Mouse (Mus musculus) olfactory bulb, adult 2 months (tissue): ENCODE results near the gene Sec63.

ENCODE experiments used
- CTCF ChIP-seq: fragments of 200-500 bp; IDR thresholded peaks from 2 replicates; pipeline ENCODE4 v1.5.1; 2012; ENCODE audit warnings: low read depth, mild to moderate bottlenecking, low read length, moderate library complexity; ENCODE audit not compliant: insufficient read depth
- POLR2A ChIP-seq: fragments of 200-500 bp; IDR thresholded peaks from 2 replicates; pipeline ENCODE4 v1.6.1; 2012; ENCODE audit warnings: mild to moderate bottlenecking, low read depth, low read length, moderate library complexity; ENCODE audit not compliant: insufficient read depth

GRCm38 (mm10) chr10:42765344-42765743 is 4.0 kb downstream of the Sec63 start:
- TF ChIP-seq POLR2A (no peak), CTCF (no peak)
